Mouse (Mus musculus): Measurements from ENCODE around the gene Tnrc6c. TPM values are rescaled to one million over a fixed set of nuclear protein-coding genes. Genes with fewer than 3 reads are reported as not detected.
"Not testable (repeated sequence)": the region's sequence is repeated elsewhere in the genome, so short reads cannot be mapped to it uniquely, and the experiment has no call there.

Tnrc6c gene
- polyA plus RNA-seq, 1 experiment from 2014 or later, result 4.7 TPM

- no peak for ATAC-seq
- Histone ChIP-seq H3K9ac (no peak overlapping the region; the same call in 1 of the 2 replicates), H3K27me3 (replicated peaks) (no peaks in the 10 kb centered on the region; the same call in none of the 2 replicates), H3K27ac (peak overlapping the region; percentile 10; the same call in 1 of the 2 replicates), H3K36me3 (peaks cover 60% of the 10 kb centered on the region), H3K4me3 (no peak overlapping the region), H3K4me1 (peaks cover 70% of the 10 kb centered on the region), H3K4me2 (peak overlapping the region; percentile 28), H3K9me3 (replicated peaks) (no peaks in the 10 kb centered on the region)
- 19% methylated on average over 10 of the region's 10 CpGs for WGBS (ENCODE audit: insufficient replicate concordance)
Observed at GRCm38 (mm10) chr11:117786294-117786693, 132.2 kb downstream of the Tnrc6c start.

DNA sequence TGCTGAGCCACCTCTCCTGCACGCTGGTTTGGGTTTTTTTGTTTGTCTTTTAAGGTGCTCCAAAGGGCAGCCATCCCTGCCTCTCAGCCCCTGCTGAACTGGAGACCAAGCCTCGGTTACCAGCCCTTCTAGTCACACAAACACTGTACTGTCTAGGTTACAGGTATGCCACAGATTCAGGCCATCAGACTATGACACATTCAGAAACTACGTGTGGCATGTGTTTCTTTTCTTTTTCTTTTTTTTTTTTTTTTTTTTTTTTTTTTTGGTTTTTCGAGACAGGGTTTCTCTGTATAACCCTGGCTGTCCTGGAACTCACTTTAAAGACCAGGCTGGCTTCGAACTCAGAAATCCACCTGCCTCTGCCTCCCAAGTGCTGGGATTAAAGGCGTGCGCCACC, 134.4 kb downstream of the Tnrc6c start:
- H3K27me3 ChIP-seq (replicated peaks); H3K4me2 ChIP-seq; H3K9me3 ChIP-seq (replicated peaks); H3K9ac ChIP-seq; H3K4me3 ChIP-seq; ATAC-seq: not testable (repeated sequence)
- Histone ChIP-seq H3K27ac (peak overlapping the region; percentile 50; the same call in 1 of the 2 replicates), H3K36me3 (peaks cover 73% of the 10 kb centered on the region), H3K4me1 (peaks cover 71% of the 10 kb centered on the region)
- 87% methylated on average over 7 of the region's 7 CpGs for WGBS (ENCODE audit: insufficient replicate concordance)

DNA sequence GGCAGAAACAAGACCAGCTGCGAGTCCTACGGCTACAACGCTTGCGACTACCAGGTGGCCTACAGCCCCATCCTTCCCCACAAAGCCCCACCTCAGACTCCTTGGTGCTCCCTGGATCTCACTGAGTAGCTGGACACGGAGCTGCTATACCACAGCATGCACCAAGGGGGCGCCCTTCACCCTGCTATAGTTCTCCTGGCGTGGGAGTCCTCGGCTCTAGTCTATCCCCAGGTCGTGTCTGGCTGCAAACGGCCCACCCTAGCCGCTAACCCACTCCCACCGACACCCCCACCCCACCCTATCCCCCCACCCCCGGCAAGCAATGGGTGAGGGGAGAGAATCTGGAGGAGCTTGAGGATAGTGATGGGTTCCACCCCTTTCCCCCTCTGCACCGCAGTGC, 136.2 kb downstream of the Tnrc6c start:
- 5% methylated on average over 14 of the region's 14 CpGs for WGBS (ENCODE audit: insufficient replicate concordance)
- peak overlapping the region; percentile 66 for H3K9ac ChIP-seq
- peak; percentile 66 for ATAC-seq
- H3K4me1 ChIP-seq, result peaks cover 68% of the 10 kb centered on the region
- peak overlapping the region; percentile 52 for H3K4me3 ChIP-seq
- no peaks in the 10 kb centered on the region for H3K27me3 ChIP-seq (replicated peaks)
- peak overlapping the region; percentile 86 for H3K27ac ChIP-seq
- H3K4me2 ChIP-seq, result peak overlapping the region; percentile 78
- peaks cover 57% of the 10 kb centered on the region for H3K36me3 ChIP-seq
- H3K9me3 ChIP-seq (replicated peaks), result no peaks in the 10 kb centered on the region

- no peaks in the 10 kb centered on the region for H3K27me3 ChIP-seq (replicated peaks)
- H3K4me2 ChIP-seq, result peak overlapping the region; percentile 78
- peaks cover 51% of the 10 kb centered on the region for H3K36me3 ChIP-seq
- ATAC-seq, result peak; percentile 75
- WGBS (ENCODE audit: insufficient replicate concordance), result 31% methylated on average over 23 of the region's 23 CpGs
- no peaks in the 10 kb centered on the region for H3K9me3 ChIP-seq (replicated peaks)
- H3K27ac ChIP-seq, result peak overlapping the region; percentile 86
- peak overlapping the region; percentile 66 for H3K9ac ChIP-seq
- H3K4me1 ChIP-seq, result peaks cover 69% of the 10 kb centered on the region
- H3K4me3 ChIP-seq, result peak overlapping the region; percentile 52
Observed at GRCm38 (mm10) chr11:117790703-117791440, 136.8 kb downstream of the Tnrc6c start.

- Histone ChIP-seq H3K4me3 (no peak overlapping the region), H3K27me3 (replicated peaks) (no peaks in the 10 kb centered on the region), H3K9me3 (replicated peaks) (no peaks in the 10 kb centered on the region), H3K9ac (0 out of 2 replicates have a peak overlapping the region, but pooled peaks have one; percentile 18), H3K27ac (peak overlapping the region; percentile 86), H3K36me3 (peaks cover 46% of the 10 kb centered on the region), H3K4me2 (peak overlapping the region; percentile 78), H3K4me1 (peaks cover 69% of the 10 kb centered on the region)
- WGBS (ENCODE audit: insufficient replicate concordance), result 74% methylated on average over 9 of the region's 9 CpGs
- ATAC-seq, result no peak
Observed at GRCm38 (mm10) chr11:117791441-117791761, 137.3 kb downstream of the Tnrc6c start.

DNA sequence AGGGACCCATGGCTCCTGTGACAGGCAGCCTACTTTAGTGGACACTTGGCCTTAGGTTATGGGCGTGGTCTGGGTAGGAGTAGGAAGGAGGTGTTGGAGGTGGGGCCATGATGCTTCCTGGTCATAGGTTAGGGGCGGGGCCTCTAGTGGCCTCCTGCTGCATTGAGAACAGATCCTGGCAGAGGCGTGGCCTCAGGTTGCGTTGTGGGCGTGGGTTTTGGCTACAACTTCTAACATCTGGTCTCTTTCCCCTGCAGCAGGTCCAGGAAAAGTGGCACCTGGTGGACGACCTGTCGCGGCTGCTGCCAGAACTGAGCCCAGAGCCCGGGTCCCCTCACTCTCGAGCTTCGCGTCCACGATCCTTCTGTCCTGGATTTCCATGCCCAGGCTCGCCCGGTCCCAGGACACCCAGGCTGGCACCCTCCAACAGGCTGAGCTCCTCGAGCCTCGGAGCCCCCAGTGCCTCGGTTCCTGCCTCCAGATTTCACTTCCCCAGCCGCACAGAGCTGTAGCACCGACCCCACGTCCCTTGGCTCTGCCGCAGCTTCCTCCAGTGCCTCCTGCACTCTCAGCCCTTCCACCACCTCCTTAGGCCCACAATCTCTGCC, 138.3 kb downstream of the Tnrc6c start:
- ATAC-seq, result peak; percentile 81
- H3K4me3 ChIP-seq, result peak overlapping the region; percentile 43
- peaks cover 36% of the 10 kb centered on the region for H3K36me3 ChIP-seq
- H3K4me1 ChIP-seq, result peaks cover 73% of the 10 kb centered on the region
- peak overlapping the region; percentile 72 for H3K9ac ChIP-seq
- peak overlapping the region; percentile 86 for H3K27ac ChIP-seq
- no peaks in the 10 kb centered on the region for H3K27me3 ChIP-seq (replicated peaks)
- no peaks in the 10 kb centered on the region for H3K9me3 ChIP-seq (replicated peaks)
- WGBS (ENCODE audit: insufficient replicate concordance), result 7% methylated on average over 22 of the region's 22 CpGs
- peak overlapping the region; percentile 78 for H3K4me2 ChIP-seq

- H3K36me3 ChIP-seq, result peaks cover 28% of the 10 kb centered on the region
- no peak overlapping the region for H3K4me3 ChIP-seq
- H3K9ac ChIP-seq, result 0 out of 2 replicates have a peak overlapping the region, but pooled peaks have one; percentile 22
- H3K9me3 ChIP-seq (replicated peaks), result no peaks in the 10 kb centered on the region
- H3K4me2 ChIP-seq, result no peak overlapping the region
- H3K27me3 ChIP-seq (replicated peaks), result no peaks in the 10 kb centered on the region
- WGBS (ENCODE audit: insufficient replicate concordance), result 67% methylated on average over 4 of the region's 4 CpGs
- H3K27ac ChIP-seq, result peak overlapping the region; percentile 74
- no peak for ATAC-seq
- peaks cover 90% of the 10 kb centered on the region for H3K4me1 ChIP-seq
Observed at GRCm38 (mm10) chr11:117794035-117794551, 140.0 kb downstream of the Tnrc6c start.

- H3K4me3 ChIP-seq, result peak overlapping the region; percentile 81
Observed at GRCm38 (mm10) chr11:117796954-117797353, 142.9 kb downstream of the Tnrc6c start.

DNA sequence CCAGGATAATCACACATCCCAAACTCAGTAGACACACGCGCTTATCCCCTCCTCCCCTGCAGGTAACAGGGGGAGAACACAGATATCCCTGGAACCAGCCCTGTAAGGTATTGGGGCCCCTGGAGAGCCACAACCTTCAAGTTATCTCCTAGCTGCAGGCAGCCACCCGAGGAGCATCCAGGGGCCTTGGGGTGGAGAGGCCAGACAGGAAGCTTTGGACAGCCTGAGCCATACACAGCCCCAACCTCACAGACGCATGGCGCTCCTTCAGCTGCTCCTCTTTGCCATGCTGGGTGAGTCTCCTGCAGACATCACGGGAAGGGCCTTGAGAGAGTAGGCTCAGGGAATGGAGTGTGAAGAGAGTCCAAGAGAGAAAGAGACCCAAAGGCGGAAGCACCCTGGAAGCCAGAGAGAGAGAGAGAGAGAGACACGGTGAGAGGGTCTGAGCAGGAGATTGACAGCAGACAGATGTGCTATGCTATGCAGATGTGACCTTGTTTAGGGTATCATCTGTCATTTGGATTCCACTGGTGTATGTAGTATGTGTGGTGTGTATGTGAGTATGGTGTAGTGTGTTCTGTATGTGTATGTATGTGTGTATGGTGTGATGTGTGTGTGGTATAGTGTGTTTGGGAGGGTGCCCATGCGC, 143.5 kb downstream of the Tnrc6c start, which contains the start of gene 6030468B19Rik:
Gene 6030468B19Rik, plus strand, starts transcription at position 150 of the 649 bp plus-strand sequence.
- Histone ChIP-seq H3K4me3 (peak within 1 kb of the TSS; percentile 81), H3K9me3 (replicated peaks) (no peaks in the 10 kb centered on the region), H3K27ac (peak within 1 kb of the TSS; percentile 95), H3K4me2 (peak within 1 kb of the TSS; percentile 84), H3K27me3 (replicated peaks) (no peaks in the 10 kb centered on the region), H3K9ac (peak within 1 kb of the TSS; percentile 91), H3K4me1 (peaks cover 98% of the 10 kb centered on the region), H3K36me3 (peaks cover 46% of the 10 kb centered on the region)
- 6% methylated on average over 9 of the region's 9 CpGs for WGBS (ENCODE audit: insufficient replicate concordance)
- ATAC-seq, result peak; percentile 94

More at GRCm38 (mm10) chr11:117796954-117797353, 142.9 kb downstream of the Tnrc6c start:
- Histone ChIP-seq H3K27ac (peak overlapping the region; percentile 95), H3K9me3 (replicated peaks) (no peaks in the 10 kb centered on the region), H3K9ac (peak overlapping the region; percentile 91), H3K36me3 (peaks cover 42% of the 10 kb centered on the region), H3K27me3 (replicated peaks) (no peaks in the 10 kb centered on the region), H3K4me1 (peaks cover 98% of the 10 kb centered on the region), H3K4me2 (peak overlapping the region; percentile 84)
- 17% methylated on average over 5 of the region's 5 CpGs for WGBS (ENCODE audit: insufficient replicate concordance)
- peak; percentile 4 for ATAC-seq

- no peaks in the 10 kb centered on the region for H3K27me3 ChIP-seq (replicated peaks)
- peak overlapping the region; percentile 84 for H3K4me2 ChIP-seq
- peaks cover 98% of the 10 kb centered on the region for H3K4me1 ChIP-seq
- WGBS (ENCODE audit: insufficient replicate concordance), result 0% methylated on average over 2 of the region's 2 CpGs
- peak overlapping the region; percentile 91 for H3K9ac ChIP-seq
- no peaks in the 10 kb centered on the region for H3K9me3 ChIP-seq (replicated peaks)
- peak overlapping the region; percentile 95 for H3K27ac ChIP-seq
- peaks cover 47% of the 10 kb centered on the region for H3K36me3 ChIP-seq
- peak; percentile 64 for ATAC-seq
- peak overlapping the region; percentile 81 for H3K4me3 ChIP-seq
Observed at GRCm38 (mm10) chr11:117798160-117798541, 144.1 kb downstream of the Tnrc6c start.

DNA sequence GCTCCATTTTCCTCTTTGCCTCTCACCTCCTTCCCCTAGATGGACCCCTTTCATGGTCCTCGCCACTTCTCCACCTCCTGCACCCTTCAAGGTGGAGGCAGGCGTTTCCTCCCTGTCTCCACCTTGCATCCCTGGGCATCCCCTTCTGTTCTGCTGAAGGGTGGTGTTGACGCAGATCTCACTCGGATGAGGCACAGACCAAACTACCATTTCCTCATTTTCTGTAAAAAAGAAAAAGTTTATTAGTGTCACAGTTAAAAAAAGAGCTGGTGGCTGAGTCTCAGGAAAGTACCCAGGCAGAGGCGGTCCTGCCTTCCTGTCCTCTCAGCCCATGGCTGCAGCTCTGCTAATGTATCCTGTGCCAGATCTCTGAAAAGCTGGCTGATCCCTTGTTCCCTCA, 145.1 kb downstream of the Tnrc6c start:
- Histone ChIP-seq H3K9ac (peak overlapping the region; percentile 91), H3K9me3 (replicated peaks) (no peaks in the 10 kb centered on the region), H3K4me2 (peak overlapping the region; percentile 84), H3K4me3 (peak overlapping the region; percentile 81), H3K4me1 (peaks cover 98% of the 10 kb centered on the region), H3K27ac (peak overlapping the region; percentile 95), H3K27me3 (replicated peaks) (no peaks in the 10 kb centered on the region), H3K36me3 (peaks cover 56% of the 10 kb centered on the region)
- no peak for ATAC-seq
- WGBS (ENCODE audit: insufficient replicate concordance), result 49% methylated on average over 5 of the region's 5 CpGs

Data from liver, embryonic 12.5 days (tissue).